18 mouse cellular contexts compared by ENCODE assay signal in genomic region chr1:182664841-182665240, GRCm38 (mm10).
"Had no signal": no experiment of that assay in that cellular context is flagged by ENCODE, and none has a peak within 500 bp of the region (broad histone marks: within the 10 kb centered on the region; RNA-seq: fewer than 3 reads in every experiment).

No protein-coding gene starts in this region.

- H3K4me3 ChIP-seq: midbrain, embryonic 12.5 days; midbrain, embryonic 15.5 days; myocyte; neural tube, embryonic 13.5 days; neural tube, embryonic 15.5 days had no signal

- ATAC-seq: midbrain, embryonic 15.5 days had no signal

- H3K27ac ChIP-seq: liver, embryonic 14.5 days; midbrain, embryonic 12.5 days; midbrain, embryonic 15.5 days; neural tube, embryonic 13.5 days; neural tube, embryonic 15.5 days had no signal

- H3K9me3 ChIP-seq: midbrain, embryonic 12.5 days; midbrain, embryonic 15.5 days; neural tube, embryonic 13.5 days; neural tube, embryonic 15.5 days had no signal

- H3K9ac ChIP-seq: liver, embryonic 14.5 days; lung, embryonic 14.5 days; midbrain, embryonic 12.5 days; midbrain, embryonic 15.5 days; neural tube, embryonic 13.5 days; neural tube, embryonic 15.5 days had no signal

- H3K36me3 ChIP-seq: midbrain, embryonic 12.5 days; midbrain, embryonic 15.5 days; neural tube, embryonic 13.5 days; neural tube, embryonic 15.5 days had no signal

- H3K4me2 ChIP-seq: lung, embryonic 14.5 days; midbrain, embryonic 12.5 days; midbrain, embryonic 15.5 days; neural tube, embryonic 13.5 days; neural tube, embryonic 15.5 days had no signal

- H3K27me3 ChIP-seq: midbrain, embryonic 12.5 days; midbrain, embryonic 15.5 days; neural tube, embryonic 13.5 days; neural tube, embryonic 15.5 days had no signal

- DNase-seq: lung, adult 18-20 months; lung, embryonic 14.5 days; lung, postnatal 10 days; lung, postnatal 4 days; retina, postnatal 1 day; right cerebral cortex, adult 18-20 months; right cerebral cortex, postnatal 25 days; right cerebral cortex, postnatal 4 days; spleen, adult 18-20 months; thymus, adult 18-20 months; thymus, postnatal 14 days; thymus, postnatal 36 days had no signal
